Mouse (Mus musculus) liver, postnatal 0 days (tissue): ENCODE results near the gene Trim56. TPM values are rescaled to one million over a fixed set of nuclear protein-coding genes. Genes with fewer than 3 reads are reported as not detected.

Experiments used
- ATAC-seq: fragments of 200-750 bp; cut with Nextera tagmentation; 2 replicates; pipeline ENCODE4 v1.8.0; 2017; ENCODE audit warnings: mild to moderate bottlenecking, moderate library complexity
- DNase-seq: peaks from one replicate; pipeline ENCODE4 v3.0.0-alpha.2; 2016
- H3K27ac ChIP-seq: fragments of 300-500 bp; sonication (generic); 2 replicates; pipeline ENCODE4 v1.5.1; 2014; ENCODE audit warnings: antibody characterized with exemption, moderate library complexity, mild to moderate bottlenecking, low read depth
- H3K27me3 ChIP-seq: fragments of 300-500 bp; sonication (generic); 2 replicates; pipeline ENCODE4 v1.6.1; 2014; ENCODE audit warnings: low read length, control low read depth, mixed read lengths; ENCODE audit not compliant: insufficient read depth
- H3K36me3 ChIP-seq: fragments of 300-500 bp; sonication (generic); replicated peaks from 2 replicates; pipeline ENCODE4 v1.6.1; 2014; ENCODE audit warnings: mild to moderate bottlenecking, control low read depth, low read length, moderate library complexity, mixed read lengths; ENCODE audit not compliant: insufficient read depth
- H3K4me1 ChIP-seq: fragments of 300-500 bp; sonication (generic); 2 replicates; pipeline ENCODE4 v1.6.1; 2014; ENCODE audit warnings: antibody characterized with exemption, mild to moderate bottlenecking, control low read depth; ENCODE audit not compliant: insufficient read depth
- H3K4me2 ChIP-seq: fragments of 300-500 bp; sonication (generic); 2 replicates; pipeline ENCODE4 v1.6.1; 2014; ENCODE audit warnings: low read depth, mild to moderate bottlenecking, low read length, moderate library complexity, mixed read lengths
- H3K4me3 ChIP-seq: fragments of 300-500 bp; sonication (generic); 2 replicates; pipeline ENCODE4 v1.5.1; 2014; ENCODE audit warnings: low read depth, low read length
- H3K9ac ChIP-seq: fragments of 300-500 bp; sonication (generic); replicated peaks from 2 replicates; pipeline ENCODE4 v1.6.1; 2014; ENCODE audit warnings: mild to moderate bottlenecking, moderate library complexity
- H3K9me3 ChIP-seq: fragments of 300-500 bp; sonication (generic); 2 replicates; pipeline ENCODE4 v1.6.1; 2016; ENCODE audit warnings: mild to moderate bottlenecking, control low read depth, low read length, mixed read lengths
- CTCF ChIP-seq: sonication (generic); IDR thresholded peaks from 2 replicates; pipeline ENCODE4 v1.5.1; 2016; ENCODE audit warnings: antibody characterized with exemption, low read depth
- EP300 ChIP-seq: IDR thresholded peaks from 2 replicates; pipeline ENCODE4 v1.6.1; 2016; ENCODE audit warnings: antibody characterized with exemption, low read depth, mild to moderate bottlenecking
- WGBS: fragments of 180-500 bp; shearing (Covaris S2); extraction: QIAGEN DNeasy Blood & Tissue Kit; methylation state at CpG from one replicate; pipeline ENCODE4 v1.1.7; 2014; ENCODE audit not compliant: insufficient replicate concordance; 5-methylcytosine and 5-hydroxymethylcytosine counted together
- polyA plus RNA-seq: library from polyadenylated mRNA; unstranded; fragments of >200 nt; fragmentation: Nextera tagmentation; extraction: Ambion mirVana; gene quantifications from 2 replicates; pipeline ENCODE4 v1.2.1, GENCODE M21; 2015

The Trim56 gene
- polyA plus RNA-seq, 1 experiment from 2014 or later = 6.4 TPM

DNA sequence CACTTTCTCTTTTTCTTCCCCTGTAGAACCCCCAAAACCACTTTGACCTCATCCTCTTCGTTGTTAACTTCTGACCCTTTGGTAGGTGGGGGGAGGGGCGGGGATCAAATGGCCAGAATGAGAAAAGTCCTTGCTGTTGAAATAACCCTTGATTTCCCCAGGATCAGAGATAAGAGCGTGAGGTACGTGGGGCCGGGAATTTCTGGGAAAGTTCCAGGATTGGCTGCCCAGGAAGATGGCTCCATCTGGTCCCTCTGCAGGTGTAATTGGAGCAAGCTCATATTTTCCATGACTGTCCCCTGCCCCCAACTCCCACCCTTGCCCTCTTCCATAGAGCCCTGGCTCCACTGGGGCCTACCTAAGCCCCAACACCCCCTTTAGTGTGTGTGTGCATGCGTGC is 40.3 kb downstream of the Trim56 start:
- no peak overlapping the region for H3K4me2 ChIP-seq

DNA sequence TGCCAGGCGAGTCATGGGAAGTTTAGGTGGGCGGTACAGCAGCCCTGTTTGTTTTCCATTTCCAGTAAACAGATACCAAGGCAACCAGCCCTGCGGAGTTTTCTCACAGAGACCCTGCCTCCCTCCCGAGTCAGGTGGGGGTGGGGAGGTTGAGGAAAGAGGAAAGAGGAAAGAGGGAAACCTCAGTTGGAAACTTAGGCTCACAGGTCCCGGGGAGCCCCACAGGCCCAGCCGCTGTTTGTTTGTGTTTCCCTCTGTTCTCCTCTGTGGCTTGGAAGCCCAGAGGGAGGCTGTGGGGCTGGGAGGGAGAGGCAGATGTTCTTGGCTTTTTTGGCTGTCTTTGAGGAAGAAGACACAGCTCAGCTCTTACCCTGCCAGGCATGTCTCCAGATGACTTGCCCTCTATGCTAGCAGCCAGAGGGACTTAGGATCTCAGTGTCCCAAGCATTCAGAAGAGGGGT is 41.8 kb downstream of the Trim56 start:
- DNase-seq = no peak
- WGBS = 58% methylated on average over 6 of the region's 6 CpGs
- no peak for ATAC-seq
- no peak overlapping the region for H3K4me3 ChIP-seq
- TF ChIP-seq EP300 (no peak), CTCF (no peak)
- H3K4me2 ChIP-seq = no peak overlapping the region
- peak overlapping the region; percentile 30 for H3K27ac ChIP-seq
- H3K9me3 ChIP-seq = no peaks in the 10 kb centered on the region
- H3K9ac ChIP-seq = no peak overlapping the region
- H3K27me3 ChIP-seq = no peaks in the 10 kb centered on the region
- H3K36me3 ChIP-seq = 0 out of 2 replicates have a peak, but pooled peaks cover 6% of the 10 kb centered on the region
- H3K4me1 ChIP-seq = peaks cover 45% of the 10 kb centered on the region

More for the DNA sequence above, 40.3 kb downstream of the Trim56 start:
- TF ChIP-seq CTCF (no peak), EP300 (no peak)
- Histone ChIP-seq H3K4me3 (no peak overlapping the region), H3K27me3 (no peaks in the 10 kb centered on the region), H3K9ac (no peak overlapping the region), H3K9me3 (no peaks in the 10 kb centered on the region), H3K36me3 (no peaks in the 10 kb centered on the region), H3K27ac (peak overlapping the region; percentile 48; the same call in 1 of the 2 replicates), H3K4me1 (peaks cover 45% of the 10 kb centered on the region)
- ATAC-seq (no peak), DNase-seq (no peak)
- 45% methylated on average over 6 of the region's 6 CpGs for WGBS

DNA sequence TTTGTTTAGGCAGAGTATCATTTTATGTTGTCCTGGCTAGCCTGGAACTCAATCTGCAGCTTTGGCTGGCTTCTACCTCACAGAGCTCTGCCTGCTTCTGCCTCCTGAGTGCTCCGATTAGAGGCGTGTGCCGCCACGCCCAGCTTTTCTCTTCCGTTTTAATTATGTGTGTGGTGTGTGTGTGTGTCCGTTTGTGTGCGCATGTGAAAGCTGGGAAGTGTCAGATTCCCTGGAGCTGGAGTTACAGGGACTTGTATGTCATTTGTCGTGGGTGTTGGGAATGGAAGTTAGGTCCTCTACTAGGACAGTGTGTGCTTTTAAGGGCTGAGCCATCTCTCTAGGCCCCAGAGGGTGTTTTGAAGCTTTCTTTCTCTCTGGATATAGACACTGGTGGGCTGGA is 42.9 kb downstream of the Trim56 start:
- TF ChIP-seq EP300 (no peak), CTCF (no peak)
- H3K9me3 ChIP-seq = no peaks in the 10 kb centered on the region
- H3K9ac ChIP-seq = no peak overlapping the region
- no peaks in the 10 kb centered on the region for H3K27me3 ChIP-seq
- DNase-seq = no peak
- no peak overlapping the region for H3K4me3 ChIP-seq
- peaks cover 44% of the 10 kb centered on the region for H3K4me1 ChIP-seq
- 0 out of 2 replicates have a peak, but pooled peaks cover 6% of the 10 kb centered on the region for H3K36me3 ChIP-seq
- no peak for ATAC-seq
- H3K27ac ChIP-seq = peak overlapping the region; percentile 91
- 85% methylated on average over 8 of the region's 8 CpGs for WGBS
- no peak overlapping the region for H3K4me2 ChIP-seq

DNA sequence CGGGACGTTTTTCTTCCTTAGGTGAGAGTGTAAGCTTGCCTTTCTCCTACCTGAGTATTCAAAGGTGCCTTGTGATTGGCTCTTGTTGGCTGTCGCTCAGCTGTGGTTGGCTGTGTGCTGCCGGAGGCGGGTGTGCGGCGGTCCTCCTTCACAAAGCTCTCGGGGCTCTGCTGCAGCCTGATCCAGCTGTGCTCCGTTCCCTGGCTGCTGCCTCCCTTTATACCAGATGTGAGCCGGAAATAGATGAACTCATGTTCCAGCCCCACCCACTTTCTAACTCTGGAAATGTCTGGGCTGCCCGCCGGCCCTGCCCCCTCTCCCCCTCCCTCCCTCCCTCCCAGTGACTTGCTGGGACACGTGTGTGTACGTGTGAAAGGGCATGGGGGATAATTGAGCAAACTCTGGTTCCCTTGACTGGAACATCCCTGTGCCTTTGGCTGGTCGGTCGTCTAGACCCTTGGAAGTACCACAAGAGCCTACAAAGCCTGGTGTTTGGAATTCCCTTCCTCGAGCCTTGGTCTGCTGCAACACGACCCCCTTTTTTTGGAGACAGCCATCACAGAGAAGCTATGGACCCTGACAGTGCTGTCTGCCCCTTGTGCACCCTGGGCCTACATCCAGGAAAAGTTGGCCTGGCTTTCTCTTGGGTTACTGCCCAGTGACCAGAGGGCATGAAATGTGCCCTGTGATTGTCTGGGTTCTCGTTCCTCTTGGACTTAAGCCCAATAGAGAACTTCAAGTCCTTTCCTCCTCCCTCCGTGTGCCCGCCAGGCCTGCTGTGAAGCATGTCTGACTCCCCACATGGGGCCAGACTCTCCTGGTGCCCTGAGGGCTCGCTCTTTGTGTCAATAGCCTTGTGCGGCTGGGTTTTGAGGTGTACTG is 43.7 kb downstream of the Trim56 start, which contains the start of gene Serpine1:
Serpine1 (minus strand) TSS at position 190 of the 882 bp plus-strand sequence.
- Histone ChIP-seq H3K9ac (no peak within 1 kb of the TSS), H3K27me3 (no peaks in the 10 kb centered on the region), H3K36me3 (peaks cover 9% of the 10 kb centered on the region; the same call in 1 of the 2 replicates), H3K4me1 (peaks cover 43% of the 10 kb centered on the region), H3K4me3 (peak within 1 kb of the TSS; percentile 39; the same call in 1 of the 2 replicates), H3K27ac (peak within 1 kb of the TSS; percentile 91), H3K9me3 (no peaks in the 10 kb centered on the region), H3K4me2 (peak within 1 kb of the TSS; percentile 63)
- TF ChIP-seq EP300 = peak; percentile 46; the same call in 1 of the 2 replicates
- no peak for TF ChIP-seq CTCF
- DNase-seq (peak; percentile 79), ATAC-seq (peak; percentile 92)
- WGBS = 16% methylated on average over 23 of the region's 23 CpGs

DNA sequence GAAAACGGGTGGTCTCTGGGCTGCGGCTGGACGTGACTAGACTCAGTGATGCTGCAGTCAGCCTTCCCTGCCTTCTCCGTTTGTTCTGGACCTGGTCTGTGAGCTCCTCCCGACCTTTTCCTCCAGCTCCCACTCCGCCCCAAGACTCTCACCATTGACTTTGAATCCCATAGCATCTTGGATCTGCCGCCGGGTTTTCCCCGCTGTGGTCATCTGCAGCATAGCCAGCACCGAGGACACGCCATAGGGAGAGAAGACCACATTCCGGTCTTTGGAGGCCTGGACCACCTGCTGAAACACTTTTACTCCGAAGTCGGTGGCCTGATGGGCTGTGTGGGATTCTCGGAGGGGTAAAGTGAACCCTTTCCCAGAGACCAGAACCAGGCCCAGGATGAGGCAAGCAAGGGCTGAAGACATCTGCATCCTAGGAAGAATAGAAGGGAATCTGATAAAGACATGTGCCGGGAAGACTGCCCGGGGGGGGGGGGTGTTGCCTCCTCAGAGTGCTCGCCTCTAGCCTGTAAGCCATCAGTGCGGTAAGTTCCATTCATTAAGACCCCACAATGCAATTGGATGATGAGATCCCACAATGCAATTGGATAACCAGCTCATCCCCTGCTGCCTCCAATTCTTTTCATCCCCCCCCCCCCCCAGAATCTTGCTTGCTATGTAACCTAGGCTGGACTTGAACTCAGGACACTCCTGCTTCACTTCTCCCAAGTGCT is 45.0 kb downstream of the Trim56 start:
- 81% methylated on average over 19 of the region's 19 CpGs for whole genome bisulfite sequencing

DNA sequence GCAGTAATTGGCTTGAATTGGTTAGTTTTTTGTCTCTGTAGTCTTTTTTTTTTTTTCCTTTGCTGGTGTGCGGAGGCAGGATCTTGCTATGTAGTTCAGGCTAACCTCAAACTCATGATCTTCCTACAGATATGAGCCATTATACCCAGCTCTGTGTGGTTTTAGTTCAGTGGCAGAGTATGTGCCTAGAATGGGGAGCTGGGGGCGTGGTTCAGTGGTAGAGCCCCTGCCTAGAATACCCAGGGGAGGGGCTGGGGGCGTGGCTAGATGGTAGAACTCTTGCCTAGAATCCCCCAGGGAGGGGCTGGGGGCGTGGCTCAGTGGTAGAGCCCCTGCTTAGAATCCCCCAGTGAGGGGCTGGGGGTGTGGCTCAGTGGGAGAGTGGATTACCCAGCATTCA is 47.3 kb downstream of the Trim56 start:
- Histone ChIP-seq H3K9ac (no peak overlapping the region), H3K4me3 (no peak overlapping the region), H3K27ac (no peak overlapping the region), H3K9me3 (no peaks in the 10 kb centered on the region), H3K4me2 (no peak overlapping the region), H3K27me3 (no peaks in the 10 kb centered on the region), H3K36me3 (peaks cover 15% of the 10 kb centered on the region), H3K4me1 (peaks cover 16% of the 10 kb centered on the region)
- TF ChIP-seq CTCF (no peak), EP300 (no peak)
- no peak for DNase-seq
- no peak for ATAC-seq
- WGBS = 57% methylated on average over 4 of the region's 4 CpGs

More for the DNA sequence above, 45.0 kb downstream of the Trim56 start:
- H3K27me3 ChIP-seq = no peaks in the 10 kb centered on the region
- ATAC-seq (no peak), DNase-seq (no peak)
- H3K27ac ChIP-seq = no peak overlapping the region
- no peak overlapping the region for H3K9ac ChIP-seq
- TF ChIP-seq EP300 (no peak), CTCF (no peak)
- H3K4me1 ChIP-seq = peaks cover 36% of the 10 kb centered on the region
- H3K9me3 ChIP-seq = no peaks in the 10 kb centered on the region
- peaks cover 12% of the 10 kb centered on the region for H3K36me3 ChIP-seq
- no peak overlapping the region for H3K4me3 ChIP-seq
- peak overlapping the region; percentile 63 for H3K4me2 ChIP-seq
